8 mouse cellular contexts compared by ENCODE assay signal in the genomic region with DNA sequence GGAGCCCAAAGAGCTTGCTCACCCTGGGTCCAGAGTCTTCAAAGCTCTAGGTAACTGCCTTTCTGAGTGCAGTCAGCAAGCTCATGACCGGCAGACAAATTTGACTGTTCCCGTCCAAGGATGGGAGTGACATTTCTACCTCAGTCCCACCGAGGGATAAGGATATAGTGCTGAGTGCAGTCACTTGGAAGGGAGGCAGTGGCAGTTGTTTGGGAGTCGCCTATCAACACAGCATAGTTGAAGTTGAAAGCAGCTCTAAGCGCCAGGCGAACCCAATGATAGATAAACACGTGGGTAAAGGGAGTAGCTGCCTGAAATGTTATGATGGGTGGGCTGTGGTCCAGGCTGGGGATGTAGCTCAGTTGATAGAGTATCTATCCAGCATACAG. TPM values are rescaled to one million over a fixed set of nuclear protein-coding genes. Genes with fewer than 3 reads are reported as not detected.
A peak's percentile ranks its signal among the peaks of the same experiment; 100 is the strongest.
DNase-seq lines count a peak whose midpoint lies in the region; ATAC-seq and TF ChIP-seq lines count a peak whose summit lies in the region.

No protein-coding gene starts in this region.

- TF ChIP-seq CTCF in testis, adult 2 months (IDR thresholded peaks at IDR 0.05; ENCODE audit: control insufficient read depth, insufficient read depth, insufficient replicate concordance, low read depth, low read length), result no peak
- no peak for TF ChIP-seq CTCF in liver, embryonic 14.5 days (IDR thresholded peaks at IDR 0.05; ENCODE audit: low read depth)

- H3K4me3 ChIP-seq in testis, adult 2 months (ENCODE audit: control insufficient read depth, low read depth, low read length), result peak overlapping the region; percentile 80
- peak overlapping the region; percentile 19 to 60; a peak in 3 of 4 replicates for H3K4me3 ChIP-seq in liver, embryonic 14.5 days (ENCODE audit: insufficient read depth in 1 of 2, low read depth in 2 of 2, low read length in 2 of 2)
- H3K4me3 ChIP-seq in stomach, embryonic 16.5 days (replicated peaks; ENCODE audit: low read length), result peak overlapping the region; percentile 47; the same call in 1 of the 2 replicates

- TF ChIP-seq EP300 in liver, embryonic 14.5 days (IDR thresholded peaks at IDR 0.05; ENCODE audit: low read depth), result no peak

- no peaks in the 10 kb centered on the region for H3K9me3 ChIP-seq in liver, embryonic 14.5 days (ENCODE audit: control insufficient read depth, low read length)
- no peaks in the 10 kb centered on the region for H3K9me3 ChIP-seq in stomach, embryonic 16.5 days (replicated peaks; ENCODE audit: control insufficient read depth, low read length)

- DNase-seq in cerebellum, adult 11-12 months, result peak; percentile 29
- DNase-seq in testis, postnatal 14 days (ENCODE audit: low spot score), result no peak
- no peak for DNase-seq in liver, embryonic 14.5 days (ENCODE audit: low read depth in 3 of 3, low spot score in 3 of 3)
- DNase-seq in retina, embryonic 14.5 days (ENCODE audit: low spot score), result no peak
- no peak for DNase-seq in gastrocnemius, adult 18-20 months (ENCODE audit: low spot score)

- WGBS in liver, embryonic 14.5 days (ENCODE audit: insufficient replicate concordance), result 7% methylated on average over 7 of the region's 7 CpGs
- 12% methylated on average over 7 of the region's 7 CpGs for WGBS in stomach, embryonic 16.5 days

- H3K9ac ChIP-seq in liver, embryonic 14.5 days (replicated peaks), result no peak overlapping the region
- H3K9ac ChIP-seq in stomach, embryonic 16.5 days (ENCODE audit: low read length), result no peak overlapping the region

- no peak for TF ChIP-seq POLR2A in testis, adult 2 months (IDR thresholded peaks at IDR 0.05; ENCODE audit: control insufficient read depth, low read depth, low read length)

- peaks cover 5% of the 10 kb centered on the region for H3K4me1 ChIP-seq in testis, adult 2 months (ENCODE audit: control insufficient read depth, insufficient read depth, low read length)
- peaks cover 0 to 4% of the 10 kb centered on the region in 2 experiments; a peak in 2 of 4 replicates for H3K4me1 ChIP-seq in liver, embryonic 14.5 days (replicated peaks; ENCODE audit: control insufficient read depth in 2 of 2, insufficient read depth in 2 of 2, low read length in 1 of 2)
- no peaks in the 10 kb centered on the region for H3K4me1 ChIP-seq in stomach, embryonic 16.5 days (ENCODE audit: control insufficient read depth, insufficient read depth, low read length)

- no peaks in the 10 kb centered on the region for H3K36me3 ChIP-seq in testis, adult 2 months (ENCODE audit: control insufficient read depth, insufficient read depth, low read length)
- no peaks in the 10 kb centered on the region for H3K36me3 ChIP-seq in liver, embryonic 14.5 days (replicated peaks; ENCODE audit: control insufficient read depth, insufficient read depth, low read depth)
- no peaks in the 10 kb centered on the region; the same call in 1 of the 2 replicates for H3K36me3 ChIP-seq in stomach, embryonic 16.5 days (ENCODE audit: control insufficient read depth, insufficient read depth, low read length)

- H3K27ac ChIP-seq in testis, adult 2 months (ENCODE audit: control insufficient read depth, insufficient read depth, low read depth, low read length), result no peak overlapping the region
- H3K27ac ChIP-seq in liver, embryonic 14.5 days, result no peak overlapping the region
- H3K27ac ChIP-seq in stomach, embryonic 16.5 days (ENCODE audit: low read length), result no peak overlapping the region

- H3K27me3 ChIP-seq in testis, adult 2 months (ENCODE audit: control insufficient read depth, insufficient read depth, low read length), result no peaks in the 10 kb centered on the region
- no peaks in the 10 kb centered on the region for H3K27me3 ChIP-seq in liver, embryonic 14.5 days (ENCODE audit: control insufficient read depth, insufficient read depth, low read length)
- H3K27me3 ChIP-seq in stomach, embryonic 16.5 days (ENCODE audit: control insufficient read depth, insufficient read depth, low read length), result no peaks in the 10 kb centered on the region

- no peak for ATAC-seq in cerebellum, adult (ENCODE audit: insufficient number of reproducible peaks, low FRiP score, low TSS enrichment)
- peak; percentile 40 for ATAC-seq in liver, embryonic 14.5 days (ENCODE audit: insufficient read depth)
- ATAC-seq in stomach, embryonic 16.5 days (ENCODE audit: insufficient read depth, low FRiP score), result no peak

- H3K4me2 ChIP-seq in liver, embryonic 14.5 days (ENCODE audit: low read depth), result peak overlapping the region; percentile 59
- peak overlapping the region; percentile 59; the same call in 1 of the 2 replicates for H3K4me2 ChIP-seq in stomach, embryonic 16.5 days (ENCODE audit: low read depth, low read length)

RNA-seq across cellular contexts. Expression of a gene that starts 52.5 kb away (rescaled TPM):
- 2.7 and 4.4 TPM in 2 replicates for polyA plus RNA-seq in testis, adult 2 months (2012; rRNA removed)
- 3.5 and 3.8 TPM in 2 replicates for polyA plus RNA-seq in liver, embryonic 14.5 days (2012; rRNA removed)
- polyA plus RNA-seq in liver, embryonic 14.5 days (2014; fragmentation: Nextera tagmentation; extraction: Ambion mirVana), result 2.5 and 2.6 TPM in 2 replicates
- polyA plus RNA-seq in stomach, embryonic 16.5 days (2015; fragmentation: Nextera tagmentation; extraction: Ambion mirVana), result 9.1 and 9.3 TPM in 2 replicates
- total RNA-seq in gastrocnemius, adult 18-20 months (2021), result 1 to 10 TPM; 1.6 to 2.3 TPM
